Mouse (Mus musculus): ENCODE data around the gene Hist1h4h. TPM values are rescaled to one million over a fixed set of nuclear protein-coding genes. Genes with fewer than 3 reads are reported as not detected.
A peak's percentile ranks its signal among the peaks of the same experiment; 100 is the strongest.

The Hist1h4h gene
- total and polyA plus RNA-seq, 3 experiments, result 9.9 to 5,753 TPM; not detected in 1

- TF ChIP-seq RCOR1 (IDR thresholded peaks at IDR 0.05; ENCODE audit: low read depth, low read length) (no peak), MAFK (IDR thresholded peaks at IDR 0.05; ENCODE audit: borderline replicate concordance, low read depth, low read length) (no peak), TCF12 (IDR thresholded peaks at IDR 0.05; ENCODE audit: low read depth, low read length) (no peak), UBTF (IDR thresholded peaks at IDR 0.05; ENCODE audit: borderline replicate concordance, insufficient read depth, low read depth, low read length) (no peak), GATA1 (IDR thresholded peaks at IDR 0.05; ENCODE audit: low read depth, low read length) (peak; percentile 41; the same call in 1 of the 2 replicates), ZNF384 (IDR thresholded peaks at IDR 0.05; ENCODE audit: low read depth, low read length) (no peak), POLR2AphosphoS5 (IDR thresholded peaks at IDR 0.05; ENCODE audit: borderline replicate concordance, low read depth, low read length) (no peak), CHD1 (IDR thresholded peaks at IDR 0.05; ENCODE audit: low read depth, low read length) (no peak), RAD21 (IDR thresholded peaks at IDR 0.05; ENCODE audit: low read depth, low read length) (no peak), ZC3H11A (IDR thresholded peaks at IDR 0.05; ENCODE audit: low read depth, low read length) (no peak), CHD2 (IDR thresholded peaks at IDR 0.05; ENCODE audit: low read length) (no peak), TBP (IDR thresholded peaks at IDR 0.05; ENCODE audit: low read depth, low read length) (peak; percentile 88)
Observed at GRCm38 (mm10) chr13:23562699-23563462, 32.0 kb downstream of the Hist1h4h start (continued).

- no peak for DNase-seq (ENCODE audit: low read depth, low spot score)
- H3K79me2 ChIP-seq (ENCODE audit: control insufficient read depth, insufficient read depth, low read length, poor library complexity), result no peaks in the 10 kb centered on the region; the same call in 1 of the 2 replicates
- H3K36me3 ChIP-seq (ENCODE audit: control insufficient read depth in 1 of 2, insufficient read depth in 2 of 2, low read length in 2 of 2), result peaks cover 0 to 24% of the 10 kb centered on the region in 2 experiments; a peak in 2 of 4 replicates
- no peaks in the 10 kb centered on the region for H3K27me3 ChIP-seq (ENCODE audit: control insufficient read depth in 1 of 2, insufficient read depth in 2 of 2, low read length in 2 of 2)
- no peak overlapping the region for H3K4me3 ChIP-seq (ENCODE audit: control insufficient read depth in 1 of 2, insufficient read depth in 1 of 2, low read depth in 2 of 2, low read length in 2 of 2)
- no peaks in the 10 kb centered on the region for H3K9me3 ChIP-seq (replicated peaks; ENCODE audit: insufficient read depth, low read length)
- TF ChIP-seq JUND (IDR thresholded peaks at IDR 0.05; ENCODE audit: low read depth, low read length), result no peak
- TF ChIP-seq ELF1 (IDR thresholded peaks at IDR 0.05; ENCODE audit: low read depth, low read length), result no peak
- TF ChIP-seq POLR2AphosphoS2 (IDR thresholded peaks at IDR 0.05; ENCODE audit: low read length), result no peak
- no peak for TF ChIP-seq RCOR1 (IDR thresholded peaks at IDR 0.05; ENCODE audit: low read depth, low read length)
- TF ChIP-seq UBTF (IDR thresholded peaks at IDR 0.05; ENCODE audit: borderline replicate concordance, insufficient read depth, low read depth, low read length), result no peak
- TF ChIP-seq TCF12 (IDR thresholded peaks at IDR 0.05; ENCODE audit: low read depth, low read length), result no peak
- TF ChIP-seq KAT2A (conservative IDR thresholded peaks at IDR 0.05; ENCODE audit: low read depth, low read length), result no peak
- no peak for TF ChIP-seq ETS1 (IDR thresholded peaks at IDR 0.05; ENCODE audit: low read depth, low read length)
- no peak for TF ChIP-seq MEF2A (IDR thresholded peaks at IDR 0.05; ENCODE audit: extremely low read depth, insufficient replicate concordance, low read depth, low read length, poor library complexity, severe bottlenecking)
- peaks cover 4 to 8% of the 10 kb centered on the region in 2 experiments; a peak in 3 of 4 replicates for H3K4me1 ChIP-seq (ENCODE audit: control insufficient read depth in 1 of 2, insufficient read depth in 2 of 2, low read length in 2 of 2)
- H3K9ac ChIP-seq (ENCODE audit: control insufficient read depth, low read depth, low read length, poor library complexity, severe bottlenecking), result no peak overlapping the region
- H3K27ac ChIP-seq (ENCODE audit: control insufficient read depth, low read depth, low read length), result peak overlapping the region; percentile 100; the same call in 1 of the 2 replicates
Observed at GRCm38 (mm10) chr13:23564482-23564881, 33.6 kb downstream of the Hist1h4h start.
